ENCODE assay signal across 8 mouse cellular contexts in genomic region chr4:98091901-98092472, GRCm38 (mm10).
DNase-seq lines count a peak whose midpoint lies in the region; ATAC-seq and TF ChIP-seq lines count a peak whose summit lies in the region.

No protein-coding gene starts in this region.

- 74% methylated on average over 5 of the region's 5 CpGs for WGBS in kidney, embryonic 16.5 days
- WGBS in thymus, adult 2 months = 43% methylated on average over 5 of the region's 5 CpGs
- 87% methylated on average over 5 of the region's 5 CpGs for WGBS in limb, embryonic 10.5 days
- whole genome bisulfite sequencing in stomach, postnatal 0 days = 65% methylated on average over 5 of the region's 5 CpGs

- H3K9ac ChIP-seq in kidney, embryonic 16.5 days (replicated peaks; ENCODE audit: low read length) = no peak overlapping the region; the same call in 1 of the 2 replicates
- H3K9ac ChIP-seq in stomach, postnatal 0 days (ENCODE audit: low read length) = no peak overlapping the region

- no peaks in the 10 kb centered on the region for H3K36me3 ChIP-seq in kidney, embryonic 16.5 days (ENCODE audit: insufficient read depth, low read length)
- no peaks in the 10 kb centered on the region for H3K36me3 ChIP-seq in thymus, adult 2 months (ENCODE audit: control insufficient read depth, insufficient read depth, low read length)
- no peaks in the 10 kb centered on the region for H3K36me3 ChIP-seq in limb, embryonic 10.5 days
- no peaks in the 10 kb centered on the region for H3K36me3 ChIP-seq in stomach, postnatal 0 days (ENCODE audit: control insufficient read depth, insufficient read depth, low read length)

- no peak overlapping the region for H3K4me3 ChIP-seq in kidney, embryonic 16.5 days (ENCODE audit: low read length)
- H3K4me3 ChIP-seq in thymus, adult 2 months (ENCODE audit: control insufficient read depth, insufficient read depth, low read length) = no peak overlapping the region
- H3K4me3 ChIP-seq in limb, embryonic 10.5 days = no peak overlapping the region
- no peak overlapping the region for H3K4me3 ChIP-seq in stomach, postnatal 0 days (ENCODE audit: low read depth, low read length)

- no peak for TF ChIP-seq CTCF in thymus, adult 2 months (IDR thresholded peaks at IDR 0.05; ENCODE audit: borderline replicate concordance, control insufficient read depth, extremely low read depth, insufficient read depth, low read length, poor library complexity)
- no peak for TF ChIP-seq CTCF in stomach, postnatal 0 days (IDR thresholded peaks at IDR 0.05; ENCODE audit: low read depth)

- no peak for DNase-seq in kidney, adult 11 months
- DNase-seq in thymus, adult 2 months = no peak
- DNase-seq in thymus, postnatal 4 days = no peak
- DNase-seq in limb, embryonic 10.5 days (ENCODE audit: low spot score) = no peak
- DNase-seq in stomach, postnatal 0 days (ENCODE audit: low spot score) = no peak
- DNase-seq in right cerebral cortex, postnatal 25 days = no peak
- DNase-seq in urinary bladder, adult 18-20 months (ENCODE audit: low spot score in 2 of 2) = no peak

- peak; percentile 40; the same call in 1 of the 2 replicates for ATAC-seq in kidney, embryonic 16.5 days (ENCODE audit: low FRiP score, low TSS enrichment)
- no peak for ATAC-seq in stomach, postnatal 0 days (ENCODE audit: low FRiP score, low TSS enrichment)

- no peaks in the 10 kb centered on the region for H3K9me3 ChIP-seq in kidney, embryonic 16.5 days (ENCODE audit: low read length)
- no peaks in the 10 kb centered on the region for H3K9me3 ChIP-seq in limb, embryonic 10.5 days (replicated peaks)
- H3K9me3 ChIP-seq in stomach, postnatal 0 days (ENCODE audit: control insufficient read depth, low read length) = no peaks in the 10 kb centered on the region

- H3K4me2 ChIP-seq in kidney, embryonic 16.5 days (replicated peaks; ENCODE audit: low read depth, low read length) = no peak overlapping the region
- H3K4me2 ChIP-seq in stomach, postnatal 0 days (replicated peaks; ENCODE audit: low read depth) = no peak overlapping the region

- H3K27me3 ChIP-seq in kidney, embryonic 16.5 days (ENCODE audit: insufficient read depth, low read length) = no peaks in the 10 kb centered on the region
- H3K27me3 ChIP-seq in thymus, adult 2 months (ENCODE audit: control insufficient read depth, insufficient read depth, low read length) = no peaks in the 10 kb centered on the region
- H3K27me3 ChIP-seq in limb, embryonic 10.5 days (ENCODE audit: low read depth, poor library complexity, severe bottlenecking) = no peaks in the 10 kb centered on the region; the same call in 1 of the 2 replicates
- no peaks in the 10 kb centered on the region for H3K27me3 ChIP-seq in stomach, postnatal 0 days (ENCODE audit: control insufficient read depth, insufficient read depth, low read length)

- H3K27ac ChIP-seq in kidney, embryonic 16.5 days (ENCODE audit: low read length) = peak overlapping the region; percentile 68
- peak overlapping the region; percentile 74 for H3K27ac ChIP-seq in thymus, adult 2 months (ENCODE audit: control insufficient read depth, insufficient read depth, low read length)
- peak overlapping the region; percentile 72; the same call in 1 of the 2 replicates for H3K27ac ChIP-seq in limb, embryonic 10.5 days
- peak overlapping the region; percentile 36; the same call in 1 of the 2 replicates for H3K27ac ChIP-seq in stomach, postnatal 0 days (replicated peaks)

- H3K4me1 ChIP-seq in kidney, embryonic 16.5 days (ENCODE audit: insufficient read depth, low read length) = peaks cover 18% of the 10 kb centered on the region
- peaks cover 33% of the 10 kb centered on the region for H3K4me1 ChIP-seq in thymus, adult 2 months (replicated peaks; ENCODE audit: control insufficient read depth, insufficient read depth, low read length)
- H3K4me1 ChIP-seq in limb, embryonic 10.5 days = peaks cover 53% of the 10 kb centered on the region
- no peaks in the 10 kb centered on the region for H3K4me1 ChIP-seq in stomach, postnatal 0 days (replicated peaks; ENCODE audit: control insufficient read depth, insufficient read depth)

- TF ChIP-seq EP300 in stomach, postnatal 0 days (optimal IDR thresholded peaks at IDR 0.05) = no peak

- TF ChIP-seq POLR2A in thymus, adult 2 months (IDR thresholded peaks at IDR 0.05; ENCODE audit: control insufficient read depth, extremely low read depth, insufficient read depth, low read length, poor library complexity) = no peak
